ENCODE assay signal across 8 mouse cellular contexts in genomic region chr10:62216595-62216994, GRCm38 (mm10). TPM values are rescaled to one million over a fixed set of nuclear protein-coding genes. Genes with fewer than 3 reads are reported as not detected.
A peak's percentile ranks its signal among the peaks of the same experiment; 100 is the strongest.
DNase-seq lines count a peak whose midpoint lies in the region; ATAC-seq and TF ChIP-seq lines count a peak whose summit lies in the region.

No protein-coding gene starts in this region.

- peak; percentile 28; the same call in 1 of the 2 replicates for ATAC-seq in kidney, embryonic 14.5 days (ENCODE audit: low FRiP score, low TSS enrichment)
- peak; percentile 66; the same call in 1 of the 2 replicates for ATAC-seq in hindbrain, embryonic 12.5 days (ENCODE audit: low FRiP score)
- peak; percentile 70 for ATAC-seq in liver, postnatal 0 days
- no peak for ATAC-seq in stomach, postnatal 0 days (ENCODE audit: low FRiP score, low TSS enrichment)
- no peak for ATAC-seq in monocyte, adult 5-6 weeks (replicated peaks; ENCODE audit: insufficient number of reproducible peaks, low FRiP score, low TSS enrichment, poor library complexity, severe bottlenecking)

- H3K36me3 ChIP-seq in kidney, embryonic 14.5 days (ENCODE audit: control insufficient read depth, insufficient read depth, low read length), result no peaks in the 10 kb centered on the region
- H3K36me3 ChIP-seq in hindbrain, embryonic 12.5 days, result no peaks in the 10 kb centered on the region
- no peaks in the 10 kb centered on the region for H3K36me3 ChIP-seq in liver, postnatal 0 days (replicated peaks; ENCODE audit: insufficient read depth, low read length)
- H3K36me3 ChIP-seq in stomach, postnatal 0 days (ENCODE audit: control insufficient read depth, insufficient read depth, low read length), result no peaks in the 10 kb centered on the region

- no peak overlapping the region for H3K4me3 ChIP-seq in kidney, embryonic 14.5 days (ENCODE audit: low read length)
- no peak overlapping the region for H3K4me3 ChIP-seq in hindbrain, embryonic 12.5 days
- no peak overlapping the region for H3K4me3 ChIP-seq in liver, postnatal 0 days (ENCODE audit: low read depth, low read length)
- H3K4me3 ChIP-seq in stomach, postnatal 0 days (ENCODE audit: low read depth, low read length), result no peak overlapping the region

- no peak for DNase-seq in kidney, adult 8-10 months
- DNase-seq in cerebellum, postnatal 10 days, result peak; percentile 76 to 84
- peak; percentile 50 for DNase-seq in liver, postnatal 0 days
- DNase-seq in stomach, postnatal 0 days (ENCODE audit: low spot score), result no peak
- no peak for DNase-seq in right cerebral cortex, adult 18-20 months

- H3K27me3 ChIP-seq in kidney, embryonic 14.5 days (ENCODE audit: control insufficient read depth, insufficient read depth, low read length), result no peaks in the 10 kb centered on the region
- H3K27me3 ChIP-seq in hindbrain, embryonic 12.5 days, result no peaks in the 10 kb centered on the region
- no peaks in the 10 kb centered on the region for H3K27me3 ChIP-seq in liver, postnatal 0 days (ENCODE audit: insufficient read depth, low read length)
- no peaks in the 10 kb centered on the region for H3K27me3 ChIP-seq in stomach, postnatal 0 days (ENCODE audit: control insufficient read depth, insufficient read depth, low read length)

- no peak overlapping the region for H3K9ac ChIP-seq in kidney, embryonic 14.5 days (ENCODE audit: low read depth, low read length)
- H3K9ac ChIP-seq in hindbrain, embryonic 12.5 days, result no peak overlapping the region
- no peak overlapping the region for H3K9ac ChIP-seq in liver, postnatal 0 days (replicated peaks)
- H3K9ac ChIP-seq in stomach, postnatal 0 days (ENCODE audit: low read length), result no peak overlapping the region

- H3K27ac ChIP-seq in kidney, embryonic 14.5 days (ENCODE audit: low read depth, low read length), result peak overlapping the region; percentile 90
- H3K27ac ChIP-seq in hindbrain, embryonic 12.5 days, result peak overlapping the region; percentile 31; the same call in 1 of the 2 replicates
- peak overlapping the region; percentile 75 for H3K27ac ChIP-seq in liver, postnatal 0 days (ENCODE audit: low read depth)
- H3K27ac ChIP-seq in stomach, postnatal 0 days (replicated peaks), result peak overlapping the region; percentile 69

- peak; percentile 7; the same call in 1 of the 2 replicates for TF ChIP-seq CTCF in liver, postnatal 0 days (IDR thresholded peaks at IDR 0.05; ENCODE audit: low read depth)
- no peak for TF ChIP-seq CTCF in stomach, postnatal 0 days (IDR thresholded peaks at IDR 0.05; ENCODE audit: low read depth)

- peaks cover 21% of the 10 kb centered on the region for H3K4me1 ChIP-seq in kidney, embryonic 14.5 days (ENCODE audit: control insufficient read depth, insufficient read depth, low read length)
- no peaks in the 10 kb centered on the region; the same call in 1 of the 2 replicates for H3K4me1 ChIP-seq in hindbrain, embryonic 12.5 days
- peaks cover 41% of the 10 kb centered on the region for H3K4me1 ChIP-seq in liver, postnatal 0 days (ENCODE audit: insufficient read depth)
- peaks cover 9% of the 10 kb centered on the region; the same call in 1 of the 2 replicates for H3K4me1 ChIP-seq in stomach, postnatal 0 days (replicated peaks; ENCODE audit: control insufficient read depth, insufficient read depth)

- no peaks in the 10 kb centered on the region for H3K9me3 ChIP-seq in kidney, embryonic 14.5 days (ENCODE audit: control insufficient read depth, low read length)
- H3K9me3 ChIP-seq in hindbrain, embryonic 12.5 days (replicated peaks), result no peaks in the 10 kb centered on the region
- no peaks in the 10 kb centered on the region for H3K9me3 ChIP-seq in liver, postnatal 0 days (ENCODE audit: low read length)
- H3K9me3 ChIP-seq in stomach, postnatal 0 days (ENCODE audit: control insufficient read depth, low read length), result no peaks in the 10 kb centered on the region

- peak; percentile 89 for TF ChIP-seq EP300 in liver, postnatal 0 days (IDR thresholded peaks at IDR 0.05; ENCODE audit: low read depth)
- TF ChIP-seq EP300 in stomach, postnatal 0 days (optimal IDR thresholded peaks at IDR 0.05), result no peak

- 19% methylated on average over 5 of the region's 5 CpGs for WGBS in kidney, embryonic 14.5 days
- WGBS in hindbrain, embryonic 12.5 days, result 46% methylated on average over 5 of the region's 5 CpGs
- WGBS in liver, postnatal 0 days (ENCODE audit: insufficient replicate concordance), result 28% methylated on average over 5 of the region's 5 CpGs
- whole genome bisulfite sequencing in stomach, postnatal 0 days, result 39% methylated on average over 5 of the region's 5 CpGs

- no peak overlapping the region for H3K4me2 ChIP-seq in kidney, embryonic 14.5 days (replicated peaks; ENCODE audit: low read depth, low read length)
- no peak overlapping the region for H3K4me2 ChIP-seq in hindbrain, embryonic 12.5 days (replicated peaks)
- peak overlapping the region; percentile 58 for H3K4me2 ChIP-seq in liver, postnatal 0 days (ENCODE audit: low read depth, low read length)
- H3K4me2 ChIP-seq in stomach, postnatal 0 days (replicated peaks; ENCODE audit: low read depth), result no peak overlapping the region

RNA-seq across cellular contexts. Expression of gene Tspan15, which starts 14.5 kb away (rescaled TPM):
- polyA plus RNA-seq in kidney, embryonic 14.5 days (2014; fragmentation: Nextera tagmentation; extraction: Ambion mirVana), result 31.4 and 36.0 TPM in 2 replicates
- 15.7 and 16.0 TPM in 2 replicates for polyA plus RNA-seq in hindbrain, embryonic 12.5 days (2016; fragmentation: Nextera tagmentation; extraction: Ambion mirVana)
- 11.5 and 13.0 TPM in 2 replicates for polyA plus RNA-seq in liver, postnatal 0 days (2015; fragmentation: Nextera tagmentation; extraction: Ambion mirVana)
- 97.4 and 112 TPM in 2 replicates for polyA plus RNA-seq in stomach, postnatal 0 days (2015; fragmentation: Nextera tagmentation; extraction: Ambion mirVana)
- 0.32 to 0.49 TPM (median 0.38 TPM) in 3 replicates for total RNA-seq in monocyte, adult 5-6 weeks (2017)

RNA-seq across cellular contexts. Expression of gene Tacr2, which starts 35.6 kb away (rescaled TPM):
- not detected in 2 replicates for polyA plus RNA-seq in kidney, embryonic 14.5 days (2014; fragmentation: Nextera tagmentation; extraction: Ambion mirVana)
- not detected in 2 replicates for polyA plus RNA-seq in hindbrain, embryonic 12.5 days (2016; fragmentation: Nextera tagmentation; extraction: Ambion mirVana)
- not detected in 2 replicates for polyA plus RNA-seq in liver, postnatal 0 days (2015; fragmentation: Nextera tagmentation; extraction: Ambion mirVana)
- polyA plus RNA-seq in stomach, postnatal 0 days (2015; fragmentation: Nextera tagmentation; extraction: Ambion mirVana), result 1.3 and 1.6 TPM in 2 replicates
- not detected in 3 replicates for total RNA-seq in monocyte, adult 5-6 weeks (2017)

Comparison
In these comparisons a context has a peak if more than half of its experiments do, and no peak if none do; other contexts are left out.
1. ATAC-seq: peak in kidney, embryonic 14.5 days (single experiment), hindbrain, embryonic 12.5 days (single experiment) and liver, postnatal 0 days (single experiment); none in stomach, postnatal 0 days (single experiment) and monocyte, adult 5-6 weeks (single experiment).
2. H3K27ac ChIP-seq: peak in every context shown above with its lines; median percentile 90 in kidney, embryonic 14.5 days; 75 in liver, postnatal 0 days; 69 in stomach, postnatal 0 days; 31 in hindbrain, embryonic 12.5 days.
3. DNase-seq: peak in cerebellum, postnatal 10 days (2 of 2) and liver, postnatal 0 days (single experiment); none in kidney, adult 8-10 months (0 of 2), stomach, postnatal 0 days (single experiment) and right cerebral cortex, adult 18-20 months (single experiment).